Mouse (Mus musculus): Measurements from ENCODE around the gene Mpped2. TPM values are rescaled to one million over a fixed set of nuclear protein-coding genes. Genes with fewer than 3 reads are reported as not detected.

Gene Mpped2
- polyA plus RNA-seq, 1 experiment from 2014 or later: 199 TPM

DNA sequence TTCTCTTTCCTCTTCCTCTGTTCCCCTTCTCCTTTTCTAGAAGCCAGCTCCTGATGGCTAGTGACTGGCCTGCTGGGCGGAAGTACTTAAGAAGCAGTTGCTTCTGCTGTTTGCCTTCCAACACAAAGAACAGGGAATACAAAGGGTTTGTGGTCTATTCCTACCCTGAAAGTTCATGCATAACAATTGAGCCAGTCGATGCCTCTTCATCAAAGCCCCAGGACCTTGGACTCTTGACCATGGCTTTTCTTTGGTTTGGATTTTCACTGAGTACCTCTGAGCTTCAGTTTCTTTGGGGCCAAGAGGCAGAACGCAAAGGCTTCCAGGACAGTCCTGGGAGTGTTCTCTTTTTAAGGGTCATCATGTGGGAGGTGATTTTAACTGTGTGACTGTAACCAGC, 57.8 kb downstream of the Mpped2 start:
- H3K36me3 ChIP-seq (ENCODE audit: control insufficient read depth, insufficient read depth): no peaks in the 10 kb centered on the region

DNA sequence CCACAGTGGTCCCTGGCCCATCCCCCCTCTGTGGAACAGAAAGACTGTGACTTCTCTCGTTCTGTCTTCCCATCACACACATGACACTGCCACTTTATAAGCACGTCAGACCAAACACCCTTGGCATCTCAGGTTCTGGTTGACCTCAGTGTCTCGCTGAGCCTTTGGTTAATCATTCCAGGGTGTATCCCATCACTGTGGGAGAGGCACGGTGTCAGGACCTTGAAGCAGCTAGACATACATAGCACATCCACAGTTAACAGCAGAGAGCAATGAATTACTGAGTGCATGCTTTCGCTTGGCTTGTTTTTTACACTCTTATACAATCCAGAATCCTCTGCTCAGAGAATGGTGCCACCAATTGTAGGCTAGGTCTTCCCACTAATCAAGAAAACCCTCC, 60.6 kb downstream of the Mpped2 start:
- no peaks in the 10 kb centered on the region for H3K36me3 ChIP-seq (ENCODE audit: control insufficient read depth, insufficient read depth)
- 81% methylated on average over 5 of the region's 5 CpGs for WGBS
- H3K27me3 ChIP-seq (replicated peaks; ENCODE audit: control insufficient read depth, insufficient read depth, low read length): no peaks in the 10 kb centered on the region
- no peak for ATAC-seq
- H3K4me3 ChIP-seq (replicated peaks; ENCODE audit: low read length): no peak overlapping the region
- no peak overlapping the region for H3K27ac ChIP-seq (ENCODE audit: low read length)
- H3K9ac ChIP-seq (replicated peaks; ENCODE audit: low read depth, low read length): no peak overlapping the region
- H3K4me1 ChIP-seq (replicated peaks; ENCODE audit: control insufficient read depth, insufficient read depth, low read length): peaks cover 2% of the 10 kb centered on the region; the same call in 1 of the 2 replicates
- no peak overlapping the region for H3K4me2 ChIP-seq (ENCODE audit: low read length)
- H3K9me3 ChIP-seq (ENCODE audit: control insufficient read depth, low read length): no peaks in the 10 kb centered on the region

More for the DNA sequence above, 57.8 kb downstream of the Mpped2 start:
- H3K4me2 ChIP-seq (ENCODE audit: low read length): no peak overlapping the region
- 32% methylated on average over 3 of the region's 3 CpGs for WGBS
- peaks cover 10% of the 10 kb centered on the region for H3K4me1 ChIP-seq (replicated peaks; ENCODE audit: control insufficient read depth, insufficient read depth, low read length)
- no peak overlapping the region for H3K4me3 ChIP-seq (replicated peaks; ENCODE audit: low read length)
- no peaks in the 10 kb centered on the region for H3K9me3 ChIP-seq (ENCODE audit: control insufficient read depth, low read length)
- no peaks in the 10 kb centered on the region for H3K27me3 ChIP-seq (replicated peaks; ENCODE audit: control insufficient read depth, insufficient read depth, low read length)
- no peak overlapping the region for H3K9ac ChIP-seq (replicated peaks; ENCODE audit: low read depth, low read length)
- ATAC-seq: no peak
- H3K27ac ChIP-seq (ENCODE audit: low read length): no peak overlapping the region

DNA sequence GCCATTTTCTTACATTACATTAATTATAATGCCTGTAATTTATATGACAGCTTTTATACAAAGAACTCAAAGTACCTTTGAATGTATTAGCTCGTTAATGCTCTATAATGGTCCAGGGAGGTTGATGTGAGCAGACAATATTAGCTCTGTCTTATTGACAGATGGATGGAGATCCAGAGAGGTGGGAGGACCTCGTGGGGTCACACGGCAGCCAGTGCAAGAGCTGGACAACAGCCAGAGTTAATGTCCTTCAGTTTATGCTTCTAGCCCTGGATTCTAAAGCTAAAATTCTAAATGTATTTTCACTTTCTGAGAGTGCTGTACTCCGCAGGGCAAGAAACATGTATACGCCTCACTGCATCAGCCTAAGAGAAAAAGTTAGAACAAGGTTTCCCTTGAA, 61.6 kb downstream of the Mpped2 start:
- ATAC-seq: no peak
- Histone ChIP-seq H3K27ac (ENCODE audit: low read length) (no peak overlapping the region), H3K36me3 (ENCODE audit: control insufficient read depth, insufficient read depth) (no peaks in the 10 kb centered on the region), H3K4me2 (ENCODE audit: low read length) (no peak overlapping the region), H3K4me1 (replicated peaks; ENCODE audit: control insufficient read depth, insufficient read depth, low read length) (peaks cover 2% of the 10 kb centered on the region; the same call in 1 of the 2 replicates), H3K9me3 (ENCODE audit: control insufficient read depth, low read length) (no peaks in the 10 kb centered on the region), H3K4me3 (replicated peaks; ENCODE audit: low read length) (no peak overlapping the region), H3K9ac (replicated peaks; ENCODE audit: low read depth, low read length) (no peak overlapping the region), H3K27me3 (replicated peaks; ENCODE audit: control insufficient read depth, insufficient read depth, low read length) (no peaks in the 10 kb centered on the region)
- 43% methylated on average over 5 of the region's 5 CpGs for WGBS

DNA sequence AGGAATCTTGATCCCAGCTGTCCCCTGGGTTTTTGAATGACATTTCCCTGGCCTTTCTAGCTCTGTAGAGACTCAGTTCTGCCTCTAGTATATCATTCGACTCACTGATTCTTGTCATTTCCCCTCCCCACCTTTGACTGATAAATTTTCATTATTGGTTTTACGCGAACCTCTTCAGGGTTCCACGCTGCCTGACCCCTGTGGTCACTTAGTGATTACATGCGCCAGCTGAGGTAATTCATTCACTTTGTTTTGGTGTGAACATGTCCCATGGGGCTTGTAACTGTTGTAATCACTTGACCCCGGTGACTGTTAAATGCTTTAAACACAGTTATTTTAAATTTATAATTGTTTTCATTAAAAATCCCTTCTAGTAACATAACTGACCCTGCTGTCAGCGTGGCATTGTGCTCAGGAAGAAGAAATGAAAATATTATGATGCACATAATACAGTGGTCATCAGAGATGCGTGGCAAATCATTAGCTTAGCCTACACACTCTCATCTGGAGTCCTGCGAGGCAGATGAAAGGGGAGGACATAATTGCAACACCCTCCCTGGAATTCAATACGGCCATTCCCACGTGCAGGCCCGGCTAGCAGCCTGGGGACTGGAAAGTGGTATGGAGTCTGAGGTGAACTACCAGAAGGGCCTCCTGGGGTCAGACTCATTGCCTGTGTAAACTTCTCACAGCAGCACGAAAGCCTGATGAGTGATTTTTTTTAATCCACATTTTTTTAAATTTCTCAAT, 63.5 kb downstream of the Mpped2 start:
- no peaks in the 10 kb centered on the region for H3K9me3 ChIP-seq (ENCODE audit: control insufficient read depth, low read length)
- H3K4me2 ChIP-seq (ENCODE audit: low read length): no peak overlapping the region
- ATAC-seq: no peak
- H3K4me1 ChIP-seq (replicated peaks; ENCODE audit: control insufficient read depth, insufficient read depth, low read length): no peaks in the 10 kb centered on the region
- no peak overlapping the region for H3K27ac ChIP-seq (ENCODE audit: low read length)
- H3K36me3 ChIP-seq (ENCODE audit: control insufficient read depth, insufficient read depth): no peaks in the 10 kb centered on the region
- no peaks in the 10 kb centered on the region for H3K27me3 ChIP-seq (replicated peaks; ENCODE audit: control insufficient read depth, insufficient read depth, low read length)
- no peak overlapping the region for H3K9ac ChIP-seq (replicated peaks; ENCODE audit: low read depth, low read length)
- no peak overlapping the region for H3K4me3 ChIP-seq (replicated peaks; ENCODE audit: low read length)
- 37% methylated on average over 13 of the region's 13 CpGs for WGBS

DNA sequence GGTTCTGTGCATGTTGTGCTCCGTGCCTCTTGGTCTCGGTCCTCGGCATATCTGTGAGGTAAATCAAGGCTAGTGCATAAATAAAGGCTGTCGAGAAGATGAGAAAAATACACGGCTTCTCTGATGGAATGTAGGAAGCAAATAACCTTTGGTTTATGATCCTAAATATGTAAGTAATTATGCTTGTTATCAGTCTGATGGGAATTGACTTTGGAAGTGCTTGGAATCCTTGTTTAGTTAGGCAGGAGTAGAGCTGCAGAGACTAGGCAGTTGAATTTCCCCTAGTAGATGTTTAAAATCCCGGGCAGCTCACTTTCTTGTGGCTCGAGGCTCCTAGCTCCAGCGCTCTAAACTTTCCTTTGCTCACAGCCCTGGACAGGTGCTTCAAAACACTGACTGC, 69.9 kb downstream of the Mpped2 start:
- Histone ChIP-seq H3K4me3 (replicated peaks; ENCODE audit: low read length) (no peak overlapping the region), H3K9ac (replicated peaks; ENCODE audit: low read depth, low read length) (no peak overlapping the region), H3K27me3 (replicated peaks; ENCODE audit: control insufficient read depth, insufficient read depth, low read length) (no peaks in the 10 kb centered on the region), H3K27ac (ENCODE audit: low read length) (no peak overlapping the region), H3K36me3 (ENCODE audit: control insufficient read depth, insufficient read depth) (0 out of 2 replicates have a peak, but pooled peaks cover 4% of the 10 kb centered on the region), H3K9me3 (ENCODE audit: control insufficient read depth, low read length) (no peaks in the 10 kb centered on the region), H3K4me1 (replicated peaks; ENCODE audit: control insufficient read depth, insufficient read depth, low read length) (no peaks in the 10 kb centered on the region), H3K4me2 (ENCODE audit: low read length) (no peak overlapping the region)
- ATAC-seq: no peak
- 92% methylated on average over 8 of the region's 8 CpGs for WGBS

DNA sequence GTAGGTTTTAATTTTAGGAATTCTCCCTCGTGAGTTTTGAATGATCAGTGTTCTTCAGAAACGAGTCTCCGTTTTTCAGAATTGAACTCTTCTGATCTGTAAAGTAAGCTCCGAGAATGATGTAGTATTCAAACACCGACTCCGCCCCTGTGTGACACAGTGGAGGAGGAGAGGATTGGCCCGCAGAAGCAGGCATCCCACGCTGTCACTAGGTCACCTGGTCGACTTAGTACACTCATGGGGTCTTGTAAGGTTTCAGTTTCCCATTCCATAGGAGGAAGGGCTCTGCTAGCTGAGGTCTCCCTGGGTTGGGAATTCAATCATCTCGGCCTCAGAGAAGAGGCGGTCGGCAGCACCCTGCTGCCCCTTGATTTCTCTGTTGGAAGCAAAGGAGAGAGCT, 76.2 kb downstream of the Mpped2 start:
- Histone ChIP-seq H3K4me1 (replicated peaks; ENCODE audit: control insufficient read depth, insufficient read depth, low read length) (peaks cover 6% of the 10 kb centered on the region), H3K4me3 (replicated peaks; ENCODE audit: low read length) (no peak overlapping the region), H3K27me3 (replicated peaks; ENCODE audit: control insufficient read depth, insufficient read depth, low read length) (no peaks in the 10 kb centered on the region), H3K9me3 (ENCODE audit: control insufficient read depth, low read length) (no peaks in the 10 kb centered on the region), H3K4me2 (ENCODE audit: low read length) (no peak overlapping the region), H3K9ac (replicated peaks; ENCODE audit: low read depth, low read length) (no peak overlapping the region), H3K36me3 (ENCODE audit: control insufficient read depth, insufficient read depth) (0 out of 2 replicates have a peak, but pooled peaks cover 4% of the 10 kb centered on the region), H3K27ac (ENCODE audit: low read length) (no peak overlapping the region)
- WGBS: 87% methylated on average over 12 of the region's 12 CpGs
- ATAC-seq: no peak

DNA sequence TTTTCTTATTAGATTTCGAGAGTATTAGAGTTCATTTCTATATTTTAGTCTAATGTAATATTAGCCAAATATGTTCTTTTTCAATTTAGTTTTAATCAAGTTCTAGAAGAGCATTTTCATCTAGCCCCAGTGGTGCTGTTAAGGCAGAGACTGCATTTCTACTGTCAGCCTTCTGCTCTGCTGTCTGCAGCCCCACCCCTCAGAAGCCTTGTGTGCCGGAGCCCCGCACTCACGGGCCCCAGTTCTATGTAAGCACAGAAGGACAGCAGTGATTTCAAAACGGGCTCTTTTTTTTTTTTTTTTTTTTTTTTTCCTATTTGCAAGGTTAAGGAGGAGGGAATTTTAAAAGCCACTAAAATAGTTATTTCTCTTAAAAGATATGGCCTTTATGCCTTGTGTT, 79.6 kb downstream of the Mpped2 start:
- H3K27ac ChIP-seq (ENCODE audit: low read length): no peak overlapping the region
- H3K27me3 ChIP-seq (replicated peaks; ENCODE audit: control insufficient read depth, insufficient read depth, low read length): no peaks in the 10 kb centered on the region
- no peak overlapping the region for H3K4me2 ChIP-seq (ENCODE audit: low read length)
- H3K4me1 ChIP-seq (replicated peaks; ENCODE audit: control insufficient read depth, insufficient read depth, low read length): peaks cover 6% of the 10 kb centered on the region
- H3K36me3 ChIP-seq (ENCODE audit: control insufficient read depth, insufficient read depth): no peaks in the 10 kb centered on the region
- 32% methylated on average over 5 of the region's 5 CpGs for WGBS
- no peaks in the 10 kb centered on the region for H3K9me3 ChIP-seq (ENCODE audit: control insufficient read depth, low read length)
- peak; percentile 76 for ATAC-seq
- H3K9ac ChIP-seq (replicated peaks; ENCODE audit: low read depth, low read length): no peak overlapping the region
- H3K4me3 ChIP-seq (replicated peaks; ENCODE audit: low read length): no peak overlapping the region

DNA sequence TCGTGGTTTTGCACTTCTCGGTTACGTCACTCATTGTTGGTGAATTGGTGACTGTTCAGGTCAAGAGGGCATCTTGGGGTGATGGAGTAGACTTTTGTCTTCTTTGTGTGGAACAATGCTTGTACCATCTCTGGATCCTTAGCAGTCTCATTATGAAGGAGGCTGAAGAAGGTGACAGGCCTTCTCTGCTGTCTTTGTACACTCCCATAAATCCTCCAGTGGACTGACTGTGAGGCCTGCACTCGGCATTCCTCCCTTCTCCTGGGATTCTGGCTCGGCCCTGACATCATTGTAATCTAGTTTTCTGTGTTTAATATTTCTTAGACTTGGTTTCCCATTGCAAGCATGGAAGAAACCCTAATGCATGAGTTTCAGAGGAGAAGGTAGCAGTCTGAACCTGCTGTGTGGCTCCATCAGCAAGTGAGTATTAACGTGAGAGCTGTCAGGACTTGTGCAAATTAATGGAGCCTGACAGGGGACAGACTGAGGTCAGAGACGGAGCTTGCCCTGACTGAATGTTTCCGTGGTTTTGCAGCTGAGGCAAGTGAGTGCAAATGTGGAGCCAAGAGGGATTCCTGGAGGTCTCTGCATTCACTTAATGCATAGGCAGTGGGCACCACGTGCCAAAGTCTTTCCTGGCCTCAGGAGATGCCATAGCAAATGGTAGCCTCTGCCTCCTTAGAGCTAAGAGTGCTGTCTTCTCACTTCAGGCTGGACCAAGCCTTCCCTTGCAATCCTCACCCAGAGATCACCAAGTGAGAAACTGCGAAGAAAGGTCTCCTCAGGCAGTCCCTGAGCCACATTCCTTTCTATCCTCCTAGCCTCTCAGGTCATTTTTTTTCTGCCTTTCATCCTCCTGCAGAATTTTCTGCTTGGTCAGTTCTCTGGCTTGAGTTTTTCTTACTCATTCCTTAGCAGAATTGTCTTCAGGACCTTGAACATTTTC, 81.5 kb downstream of the Mpped2 start:
- ATAC-seq: no peak
- H3K27me3 ChIP-seq (replicated peaks; ENCODE audit: control insufficient read depth, insufficient read depth, low read length): no peaks in the 10 kb centered on the region
- 62% methylated on average over 10 of the region's 10 CpGs for WGBS
- no peaks in the 10 kb centered on the region for H3K9me3 ChIP-seq (ENCODE audit: control insufficient read depth, low read length)
- H3K4me1 ChIP-seq (replicated peaks; ENCODE audit: control insufficient read depth, insufficient read depth, low read length): peaks cover 6% of the 10 kb centered on the region
- no peak overlapping the region for H3K27ac ChIP-seq (ENCODE audit: low read length)
- H3K36me3 ChIP-seq (ENCODE audit: control insufficient read depth, insufficient read depth): no peaks in the 10 kb centered on the region
- H3K4me3 ChIP-seq (replicated peaks; ENCODE audit: low read length): no peak overlapping the region
- H3K9ac ChIP-seq (replicated peaks; ENCODE audit: low read depth, low read length): no peak overlapping the region
- no peak overlapping the region for H3K4me2 ChIP-seq (ENCODE audit: low read length)

DNA sequence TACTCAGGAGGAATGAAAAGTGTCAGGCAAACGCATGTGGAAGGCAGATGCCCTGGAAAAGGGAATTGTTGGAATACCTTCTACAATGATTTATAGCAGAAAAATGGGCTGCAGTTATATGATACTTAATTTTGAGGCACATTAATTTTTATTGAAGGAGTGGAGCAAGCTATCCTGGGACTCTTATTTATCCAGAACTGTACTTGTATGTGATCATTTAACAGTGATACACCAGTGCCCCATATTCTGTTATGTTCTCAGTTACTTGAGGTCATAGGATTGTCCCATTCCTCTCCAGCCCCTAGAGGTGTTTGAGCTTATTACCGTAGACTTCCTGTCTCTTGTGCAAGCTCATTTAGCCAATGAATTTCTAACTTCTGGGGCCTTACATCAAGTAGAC, 82.9 kb downstream of the Mpped2 start:
- no peak overlapping the region for H3K4me2 ChIP-seq (ENCODE audit: low read length)
- H3K4me3 ChIP-seq (replicated peaks; ENCODE audit: low read length): no peak overlapping the region
- no peaks in the 10 kb centered on the region for H3K9me3 ChIP-seq (ENCODE audit: control insufficient read depth, low read length)
- no peak for ATAC-seq
- H3K27me3 ChIP-seq (replicated peaks; ENCODE audit: control insufficient read depth, insufficient read depth, low read length): no peaks in the 10 kb centered on the region
- no peaks in the 10 kb centered on the region for H3K36me3 ChIP-seq (ENCODE audit: control insufficient read depth, insufficient read depth)
- no peak overlapping the region for H3K9ac ChIP-seq (replicated peaks; ENCODE audit: low read depth, low read length)
- WGBS: 89% methylated on average over 2 of the region's 2 CpGs
- H3K27ac ChIP-seq (ENCODE audit: low read length): no peak overlapping the region
- peaks cover 9% of the 10 kb centered on the region for H3K4me1 ChIP-seq (replicated peaks; ENCODE audit: control insufficient read depth, insufficient read depth, low read length)

Data from forebrain, embryonic 16.5 days (tissue).